Mouse (Mus musculus): ENCODE measurements around the gene Obscn. TPM values are rescaled to one million over a fixed set of nuclear protein-coding genes. Genes with fewer than 3 reads are reported as not detected.
A peak's percentile ranks its signal among the peaks of the same experiment; 100 is the strongest.

Obscn gene
- polyA plus RNA-seq, 1 experiment from 2014 or later = 0.19 TPM

- WGBS = 86% methylated on average over 5 of the region's 5 CpGs
- Histone ChIP-seq H3K9me3 (ENCODE audit: control insufficient read depth, low read length) (no peaks in the 10 kb centered on the region), H3K27me3 (ENCODE audit: control insufficient read depth, insufficient read depth, low read length) (peaks cover 8% of the 10 kb centered on the region; the same call in 1 of the 2 replicates), H3K36me3 (ENCODE audit: control insufficient read depth, insufficient read depth, low read length) (no peaks in the 10 kb centered on the region), H3K4me2 (replicated peaks; ENCODE audit: low read depth, low read length) (no peak overlapping the region), H3K9ac (ENCODE audit: low read depth, low read length) (no peak overlapping the region), H3K4me3 (ENCODE audit: low read depth, low read length) (no peak overlapping the region), H3K4me1 (replicated peaks; ENCODE audit: control insufficient read depth, insufficient read depth, low read length) (no peaks in the 10 kb centered on the region), H3K27ac (ENCODE audit: low read depth, low read length) (no peak overlapping the region)
- DNase-seq (ENCODE audit: low spot score) = no peak
- no peak for ATAC-seq (ENCODE audit: low FRiP score)
Measured at GRCm38 (mm10) chr11:58997541-58997940, 138.7 kb downstream of the Obscn start.

- Histone ChIP-seq H3K9ac (ENCODE audit: low read depth, low read length) (no peak overlapping the region), H3K27me3 (ENCODE audit: control insufficient read depth, insufficient read depth, low read length) (peaks cover 8% of the 10 kb centered on the region; the same call in 1 of the 2 replicates), H3K9me3 (ENCODE audit: control insufficient read depth, low read length) (no peaks in the 10 kb centered on the region), H3K4me3 (ENCODE audit: low read depth, low read length) (no peak overlapping the region), H3K4me2 (replicated peaks; ENCODE audit: low read depth, low read length) (no peak overlapping the region), H3K27ac (ENCODE audit: low read depth, low read length) (no peak overlapping the region), H3K4me1 (replicated peaks; ENCODE audit: control insufficient read depth, insufficient read depth, low read length) (no peaks in the 10 kb centered on the region), H3K36me3 (ENCODE audit: control insufficient read depth, insufficient read depth, low read length) (no peaks in the 10 kb centered on the region)
- no peak for ATAC-seq (ENCODE audit: low FRiP score)
- WGBS = 50% methylated on average over 12 of the region's 12 CpGs
- no peak for DNase-seq (ENCODE audit: low spot score)
Measured at GRCm38 (mm10) chr11:58995807-58996370, 140.3 kb downstream of the Obscn start.

- Histone ChIP-seq H3K27ac (ENCODE audit: low read depth, low read length) (no peak overlapping the region), H3K36me3 (ENCODE audit: control insufficient read depth, insufficient read depth, low read length) (no peaks in the 10 kb centered on the region), H3K9me3 (ENCODE audit: control insufficient read depth, low read length) (no peaks in the 10 kb centered on the region), H3K4me3 (ENCODE audit: low read depth, low read length) (no peak overlapping the region), H3K4me1 (replicated peaks; ENCODE audit: control insufficient read depth, insufficient read depth, low read length) (no peaks in the 10 kb centered on the region), H3K9ac (ENCODE audit: low read depth, low read length) (no peak overlapping the region), H3K27me3 (ENCODE audit: control insufficient read depth, insufficient read depth, low read length) (peaks cover 8% of the 10 kb centered on the region; the same call in 1 of the 2 replicates), H3K4me2 (replicated peaks; ENCODE audit: low read depth, low read length) (no peak overlapping the region)
- 82% methylated on average over 9 of the region's 9 CpGs for WGBS
- DNase-seq (ENCODE audit: low spot score) (no peak), ATAC-seq (ENCODE audit: low FRiP score) (no peak)
Measured at GRCm38 (mm10) chr11:58995061-58995806, 141.0 kb downstream of the Obscn start.

GRCm38 (mm10) chr11:58994337-58994826 is 141.8 kb downstream of the Obscn start:
- Histone ChIP-seq H3K36me3 (ENCODE audit: control insufficient read depth, insufficient read depth, low read length) (0 out of 2 replicates have a peak, but pooled peaks cover 2% of the 10 kb centered on the region), H3K4me3 (ENCODE audit: low read depth, low read length) (peak overlapping the region; percentile 26), H3K27me3 (ENCODE audit: control insufficient read depth, insufficient read depth, low read length) (peaks cover 8% of the 10 kb centered on the region; the same call in 1 of the 2 replicates), H3K9me3 (ENCODE audit: control insufficient read depth, low read length) (no peaks in the 10 kb centered on the region), H3K9ac (ENCODE audit: low read depth, low read length) (no peak overlapping the region), H3K4me2 (replicated peaks; ENCODE audit: low read depth, low read length) (peak overlapping the region; percentile 52), H3K4me1 (replicated peaks; ENCODE audit: control insufficient read depth, insufficient read depth, low read length) (no peaks in the 10 kb centered on the region), H3K27ac (ENCODE audit: low read depth, low read length) (no peak overlapping the region)
- 2% methylated on average over 32 of the region's 35 CpGs for WGBS
- ATAC-seq (ENCODE audit: low FRiP score) = peak; percentile 51
- peak; percentile 45 for DNase-seq (ENCODE audit: low spot score)

GRCm38 (mm10) chr11:58993091-58993670 is 143.0 kb downstream of the Obscn start:
- no peak overlapping the region for H3K4me3 ChIP-seq (ENCODE audit: low read depth, low read length)
- H3K27ac ChIP-seq (ENCODE audit: low read depth, low read length) = no peak overlapping the region
- H3K4me1 ChIP-seq (replicated peaks; ENCODE audit: control insufficient read depth, insufficient read depth, low read length) = no peaks in the 10 kb centered on the region
- no peaks in the 10 kb centered on the region for H3K9me3 ChIP-seq (ENCODE audit: control insufficient read depth, low read length)
- no peak overlapping the region for H3K9ac ChIP-seq (ENCODE audit: low read depth, low read length)
- H3K27me3 ChIP-seq (ENCODE audit: control insufficient read depth, insufficient read depth, low read length) = peaks cover 8% of the 10 kb centered on the region; the same call in 1 of the 2 replicates
- WGBS = 87% methylated on average over 6 of the region's 6 CpGs
- 0 out of 2 replicates have a peak, but pooled peaks cover 2% of the 10 kb centered on the region for H3K36me3 ChIP-seq (ENCODE audit: control insufficient read depth, insufficient read depth, low read length)
- no peak for DNase-seq (ENCODE audit: low spot score)
- ATAC-seq (ENCODE audit: low FRiP score) = no peak
- H3K4me2 ChIP-seq (replicated peaks; ENCODE audit: low read depth, low read length) = no peak overlapping the region

- ATAC-seq (ENCODE audit: low FRiP score) = no peak
Measured at GRCm38 (mm10) chr11:58991911-58992310, 144.3 kb downstream of the Obscn start.

GRCm38 (mm10) chr11:58990794-58991193 is 145.4 kb downstream of the Obscn start:
- no peak overlapping the region for H3K4me3 ChIP-seq (ENCODE audit: low read depth, low read length)
- H3K36me3 ChIP-seq (ENCODE audit: control insufficient read depth, insufficient read depth, low read length) = 0 out of 2 replicates have a peak, but pooled peaks cover 2% of the 10 kb centered on the region
- 89% methylated on average over 9 of the region's 9 CpGs for WGBS

More at GRCm38 (mm10) chr11:58991911-58992310, 144.3 kb downstream of the Obscn start:
- H3K4me3 ChIP-seq (ENCODE audit: low read depth, low read length) = no peak overlapping the region
- H3K36me3 ChIP-seq (ENCODE audit: control insufficient read depth, insufficient read depth, low read length) = 0 out of 2 replicates have a peak, but pooled peaks cover 2% of the 10 kb centered on the region
- peaks cover 8% of the 10 kb centered on the region; the same call in 1 of the 2 replicates for H3K27me3 ChIP-seq (ENCODE audit: control insufficient read depth, insufficient read depth, low read length)
- 87% methylated on average over 3 of the region's 3 CpGs for WGBS
- no peaks in the 10 kb centered on the region for H3K9me3 ChIP-seq (ENCODE audit: control insufficient read depth, low read length)
- H3K4me2 ChIP-seq (replicated peaks; ENCODE audit: low read depth, low read length) = no peak overlapping the region
- no peaks in the 10 kb centered on the region for H3K4me1 ChIP-seq (replicated peaks; ENCODE audit: control insufficient read depth, insufficient read depth, low read length)
- no peak overlapping the region for H3K9ac ChIP-seq (ENCODE audit: low read depth, low read length)
- H3K27ac ChIP-seq (ENCODE audit: low read depth, low read length) = no peak overlapping the region
- no peak for DNase-seq (ENCODE audit: low spot score)

GRCm38 (mm10) chr11:58990141-58990540 is 146.1 kb downstream of the Obscn start:
- Histone ChIP-seq H3K9me3 (ENCODE audit: control insufficient read depth, low read length) (no peaks in the 10 kb centered on the region), H3K9ac (ENCODE audit: low read depth, low read length) (no peak overlapping the region), H3K27ac (ENCODE audit: low read depth, low read length) (no peak overlapping the region), H3K36me3 (ENCODE audit: control insufficient read depth, insufficient read depth, low read length) (0 out of 2 replicates have a peak, but pooled peaks cover 2% of the 10 kb centered on the region), H3K4me2 (replicated peaks; ENCODE audit: low read depth, low read length) (no peak overlapping the region), H3K27me3 (ENCODE audit: control insufficient read depth, insufficient read depth, low read length) (peaks cover 8% of the 10 kb centered on the region; the same call in 1 of the 2 replicates), H3K4me1 (replicated peaks; ENCODE audit: control insufficient read depth, insufficient read depth, low read length) (no peaks in the 10 kb centered on the region), H3K4me3 (ENCODE audit: low read depth, low read length) (no peak overlapping the region)
- no peak for ATAC-seq (ENCODE audit: low FRiP score)
- WGBS = 90% methylated on average over 17 of the region's 17 CpGs
- DNase-seq (ENCODE audit: low spot score) = no peak

More at GRCm38 (mm10) chr11:58990794-58991193, 145.4 kb downstream of the Obscn start:
- Histone ChIP-seq H3K9ac (ENCODE audit: low read depth, low read length) (no peak overlapping the region), H3K9me3 (ENCODE audit: control insufficient read depth, low read length) (no peaks in the 10 kb centered on the region), H3K4me1 (replicated peaks; ENCODE audit: control insufficient read depth, insufficient read depth, low read length) (no peaks in the 10 kb centered on the region), H3K27ac (ENCODE audit: low read depth, low read length) (no peak overlapping the region), H3K4me2 (replicated peaks; ENCODE audit: low read depth, low read length) (no peak overlapping the region), H3K27me3 (ENCODE audit: control insufficient read depth, insufficient read depth, low read length) (peaks cover 8% of the 10 kb centered on the region; the same call in 1 of the 2 replicates)
- DNase-seq (ENCODE audit: low spot score) = no peak
- ATAC-seq (ENCODE audit: low FRiP score) = no peak

Data from hindbrain, embryonic 11.5 days (tissue).